Mouse (Mus musculus) ES-E14 (cell line): ENCODE results near the gene Tead3. TPM values are rescaled to one million over a fixed set of nuclear protein-coding genes. Genes with fewer than 3 reads are reported as not detected.

Experiments used
- DNase-seq: peaks from one replicate; pipeline ENCODE4 v3.0.0-alpha.2; 2013; ENCODE audit warnings: low read depth, low spot score
- H3K27ac ChIP-seq: 2 replicates; pipeline ENCODE4 v1.5.1; 2012; ENCODE audit warnings: low read depth, mild to moderate bottlenecking, low read length, moderate library complexity, mixed read lengths; ENCODE audit not compliant: poor library complexity, insufficient read depth, severe bottlenecking
- H3K36me3 ChIP-seq: 2 replicates; pipeline ENCODE4 v1.6.1; 2012; ENCODE audit warnings: mild to moderate bottlenecking, low read length, moderate library complexity, mixed read lengths; ENCODE audit not compliant: control insufficient read depth, poor library complexity, insufficient read depth, severe bottlenecking
- H3K4me1 ChIP-seq, 2 experiments: fragments of 150-350 bp in 1 of 2; sonication (generic) in 1 of 2; 2 replicates each; pipeline ENCODE4 v1.6.1; 2012; ENCODE audit warnings: low read length in 2 of 2, mild to moderate bottlenecking in 1 of 2, mixed read lengths in 1 of 2; ENCODE audit not compliant: control insufficient read depth in 2 of 2, insufficient read depth in 2 of 2, poor library complexity in 1 of 2
- H3K4me3 ChIP-seq, 2 experiments: fragments of 150-350 bp in 1 of 2; sonication (generic) in 1 of 2; 2 replicates each; pipeline ENCODE4 v1.5.1; 2012; ENCODE audit warnings: low read length in 2 of 2, low read depth in 1 of 2, mild to moderate bottlenecking in 1 of 2, mixed read lengths in 1 of 2; ENCODE audit not compliant: insufficient read depth in 1 of 2, poor library complexity in 1 of 2, severe bottlenecking in 1 of 2
- H3K9ac ChIP-seq: 2 replicates; pipeline ENCODE4 v1.6.1; 2012; ENCODE audit warnings: low read depth, mild to moderate bottlenecking, low read length, mixed read lengths; ENCODE audit not compliant: poor library complexity, insufficient read depth, severe bottlenecking
- H3K9me3 ChIP-seq: fragments of 150-350 bp; sonication (generic); 2 replicates; pipeline ENCODE4 v1.6.1; 2012; ENCODE audit warnings: low read depth, mild to moderate bottlenecking, low read length; ENCODE audit not compliant: control insufficient read depth, insufficient read depth
- CHD2 ChIP-seq: IDR thresholded peaks from 2 replicates; pipeline ENCODE4 v1.6.1; 2014; ENCODE audit warnings: mild to moderate bottlenecking, low read depth, low read length, inconsistent platforms
- HCFC1 ChIP-seq: IDR thresholded peaks from 2 replicates; pipeline ENCODE4 v1.6.1; 2012; ENCODE audit warnings: low read length, inconsistent platforms, borderline replicate concordance; ENCODE audit not compliant: insufficient read depth
- MAFK ChIP-seq: IDR thresholded peaks from 2 replicates; pipeline ENCODE4 v1.6.1; 2014; ENCODE audit warnings: mild to moderate bottlenecking, low read depth, low read length, inconsistent platforms; ENCODE audit not compliant: insufficient read depth
- ZC3H11A ChIP-seq: IDR thresholded peaks from 2 replicates; pipeline ENCODE4 v1.6.1; 2012; ENCODE audit warnings: low read depth, mild to moderate bottlenecking, inconsistent platforms, low read length, borderline replicate concordance
- ZNF384 ChIP-seq: IDR thresholded peaks from 2 replicates; pipeline ENCODE4 v1.6.1; 2012; ENCODE audit warnings: low read depth, low read length, inconsistent platforms
- in situ Hi-C, 2 experiments: fragments of 600-800 bp; cut with MboI; formaldehyde crosslinking; loops; one replicate each; pipeline ENCODE4 v1.15.1; 2025; ENCODE audit warnings: low sequenced_read_pairs in 2 of 2, inconsistent platforms in 1 of 2; ENCODE audit not compliant: unreplicated experiment in 2 of 2
- total RNA-seq: library from RNA; depleted of rRNA; stranded (reverse); fragments of 300-350 nt; gene quantifications from 2 replicates; pipeline ENCODE4 v1.2.3, GENCODE M21; 2012

Tead3 gene
- total RNA-seq, 1 experiment, result 8.0 TPM

DNA sequence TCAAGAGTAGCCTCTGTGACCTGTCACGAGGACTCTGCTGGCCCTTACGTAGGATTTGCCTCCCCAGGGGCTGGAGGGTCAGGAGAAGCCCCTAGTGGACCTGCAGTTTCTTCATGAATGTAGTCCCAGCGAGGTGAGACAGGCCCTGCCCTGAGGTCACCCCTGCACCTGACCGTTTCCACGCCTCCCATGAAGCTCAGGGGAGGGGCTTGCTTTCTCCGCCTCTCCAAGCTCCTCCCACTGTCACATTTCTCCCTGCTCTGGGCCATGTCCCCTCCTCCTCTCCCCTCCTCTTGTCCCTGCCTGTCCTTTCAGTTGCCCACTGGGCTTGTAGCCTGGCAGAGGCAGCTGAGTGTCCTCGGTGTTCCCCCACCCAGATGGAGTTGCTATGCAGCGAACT is 33.5 kb downstream of the Tead3 start:
- Histone ChIP-seq H3K27ac (no peak overlapping the region), H3K4me3 (no peak overlapping the region), H3K9ac (no peak overlapping the region), H3K9me3 (no peaks in the 10 kb centered on the region), H3K36me3 (peaks cover 35% of the 10 kb centered on the region), H3K4me1 (peaks cover 2 to 10% of the 10 kb centered on the region in 2 experiments; a peak in 2 of 4 replicates)
- in situ Hi-C loops, result no loop called here
- TF ChIP-seq MAFK (no peak), HCFC1 (no peak), ZC3H11A (no peak), ZNF384 (no peak), CHD2 (no peak)
- no peak for DNase-seq

DNA sequence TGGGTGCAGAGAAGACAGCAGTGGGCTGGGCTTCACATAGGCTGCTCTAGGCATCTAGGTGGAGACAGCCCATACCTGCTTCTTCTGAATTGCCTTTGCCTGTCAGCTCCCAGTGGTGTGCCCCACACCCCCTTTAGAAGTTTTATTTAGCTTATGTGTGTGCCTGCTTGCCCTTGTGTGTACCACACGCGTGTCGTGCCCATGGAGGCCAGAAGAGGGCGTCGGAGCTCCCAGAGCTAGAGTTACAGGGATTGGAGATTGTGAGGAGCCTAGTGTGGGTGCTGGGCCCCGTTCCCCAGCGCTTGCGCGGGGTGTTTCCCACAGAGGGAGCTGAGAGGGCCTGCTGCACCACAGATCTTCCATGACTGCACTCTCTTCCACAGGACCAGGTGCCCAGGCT is 34.1 kb downstream of the Tead3 start:
- TF ChIP-seq MAFK (no peak), HCFC1 (no peak), ZC3H11A (no peak), ZNF384 (no peak)
- in situ Hi-C loops, result no loop called here
- H3K4me1 ChIP-seq, result peaks cover 2 to 10% of the 10 kb centered on the region in 2 experiments; a peak in 2 of 4 replicates
- no peaks in the 10 kb centered on the region for H3K9me3 ChIP-seq
- no peak for DNase-seq
- no peak overlapping the region for H3K9ac ChIP-seq
- no peak overlapping the region for H3K27ac ChIP-seq
- peaks cover 31% of the 10 kb centered on the region for H3K36me3 ChIP-seq
- H3K4me3 ChIP-seq, result no peak overlapping the region

DNA sequence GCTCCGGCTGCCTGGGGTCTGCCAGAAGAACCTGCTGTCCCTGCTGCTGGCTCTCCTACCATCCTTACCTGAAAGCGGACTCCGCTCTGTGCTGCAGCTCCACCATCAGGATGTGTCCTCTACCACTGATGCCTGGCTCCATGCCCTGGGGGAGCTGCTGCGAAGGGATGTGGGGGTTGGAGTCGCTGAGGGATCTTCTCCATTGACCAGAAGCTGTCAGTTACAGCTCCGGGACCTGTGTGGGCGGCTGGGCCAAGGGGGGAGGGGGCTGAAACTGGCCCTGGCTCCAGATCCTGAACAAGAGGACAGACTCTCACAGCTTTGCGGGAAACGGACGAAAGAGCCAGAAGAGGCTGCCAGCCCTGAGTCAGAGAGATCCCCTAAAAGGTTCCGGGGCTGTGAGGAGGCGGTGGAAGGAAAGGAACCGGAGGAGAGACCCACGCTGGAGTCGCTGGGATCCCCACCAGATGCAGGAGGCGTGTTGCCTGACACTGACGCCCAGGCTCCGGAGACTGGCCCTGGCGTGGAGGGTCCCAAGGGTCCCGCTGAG is 34.9 kb downstream of the Tead3 start:
- Histone ChIP-seq H3K36me3 (peaks cover 25% of the 10 kb centered on the region), H3K4me1 (peaks cover 2 to 10% of the 10 kb centered on the region in 2 experiments; a peak in 2 of 4 replicates), H3K4me3 (no peak overlapping the region), H3K9ac (no peak overlapping the region), H3K9me3 (no peaks in the 10 kb centered on the region), H3K27ac (no peak overlapping the region)
- DNase-seq, result no peak
- in situ Hi-C loops, result no loop called here
- TF ChIP-seq MAFK (no peak), CHD2 (no peak), HCFC1 (no peak), ZC3H11A (no peak)

DNA sequence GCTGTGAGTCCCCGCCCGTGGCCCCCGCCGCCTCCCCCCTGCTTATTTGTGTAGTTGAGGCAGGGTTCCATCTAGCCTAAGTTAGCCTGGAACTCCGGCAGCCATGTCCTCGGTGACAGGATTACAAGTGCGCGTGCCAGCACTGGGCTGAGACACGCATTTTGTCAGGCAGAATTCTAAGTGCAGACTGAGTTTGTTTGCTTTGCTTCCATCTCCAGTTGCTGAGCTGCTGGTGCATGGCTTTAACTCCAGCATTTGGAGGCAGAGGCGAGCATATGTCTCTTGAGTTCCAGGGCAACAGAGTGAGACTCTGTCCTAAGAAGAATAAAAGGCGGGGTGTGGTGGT is 36.8 kb downstream of the Tead3 start:
- TF ChIP-seq CHD2, result no peak
- no peak for TF ChIP-seq ZC3H11A
- TF ChIP-seq MAFK, result no peak
- TF ChIP-seq ZNF384, result no peak
- no peak for TF ChIP-seq HCFC1
- DNase-seq, result no peak
- H3K9me3 ChIP-seq, result no peaks in the 10 kb centered on the region

More for the DNA sequence above, 36.8 kb downstream of the Tead3 start:
- in situ Hi-C loops, result no loop called here
- H3K4me1 ChIP-seq, result peaks cover 2 to 10% of the 10 kb centered on the region in 2 experiments; a peak in 2 of 4 replicates
- H3K4me3 ChIP-seq, result peak overlapping the region; percentile 95 to 99
- peak overlapping the region; percentile 99 for H3K9ac ChIP-seq
- H3K27ac ChIP-seq, result no peak overlapping the region; the same call in 1 of the 2 replicates
- H3K36me3 ChIP-seq, result peaks cover 22% of the 10 kb centered on the region
